Mouse (Mus musculus) granulocyte monocyte progenitor cell, adult 5-6 weeks (primary cell): ENCODE measurements around the gene Olfr1358. TPM values are rescaled to one million over a fixed set of nuclear protein-coding genes. Genes with fewer than 3 reads are reported as not detected.
"Not testable (repeated sequence)": the region's sequence is repeated elsewhere in the genome, so short reads cannot be mapped to it uniquely, and the experiment has no call there.

ENCODE experiments used
- ATAC-seq: replicated peaks from 2 replicates; pipeline ENCODE4 v1.8.0; 2016; ENCODE audit warnings: mild to moderate bottlenecking, moderate TSS enrichment, inconsistent platforms; ENCODE audit not compliant: poor library complexity, severe bottlenecking
- total RNA-seq, 2 experiments: library from RNA; stranded (forward) in 1 of 2; stranded (reverse) in 1 of 2; fragments of 200-712, 200-1000 nt in 1 of 2; fragments of >200 nt in 1 of 2; fragmentation: Nextera tagmentation in 1 of 2; gene quantifications; 2 replicates each; pipeline ENCODE4 v1.2.3; 2014 to 2017

Gene Olfr1358
- total RNA-seq (2014; fragmentation: Nextera tagmentation), result not detected in 2 replicates
- total RNA-seq (2017), result not detected in 2 replicates

- no peak for ATAC-seq
Measured at GRCm38 (mm10) chr10:78517128-78517527, at the start of gene Olfr1358. Gene Olfr1358 (plus strand): TSS chr10:78517428.

GRCm38 (mm10) chr10:78467761-78468310 is 49.4 kb upstream of the Olfr1358 start:
- no peak for ATAC-seq

DNA sequence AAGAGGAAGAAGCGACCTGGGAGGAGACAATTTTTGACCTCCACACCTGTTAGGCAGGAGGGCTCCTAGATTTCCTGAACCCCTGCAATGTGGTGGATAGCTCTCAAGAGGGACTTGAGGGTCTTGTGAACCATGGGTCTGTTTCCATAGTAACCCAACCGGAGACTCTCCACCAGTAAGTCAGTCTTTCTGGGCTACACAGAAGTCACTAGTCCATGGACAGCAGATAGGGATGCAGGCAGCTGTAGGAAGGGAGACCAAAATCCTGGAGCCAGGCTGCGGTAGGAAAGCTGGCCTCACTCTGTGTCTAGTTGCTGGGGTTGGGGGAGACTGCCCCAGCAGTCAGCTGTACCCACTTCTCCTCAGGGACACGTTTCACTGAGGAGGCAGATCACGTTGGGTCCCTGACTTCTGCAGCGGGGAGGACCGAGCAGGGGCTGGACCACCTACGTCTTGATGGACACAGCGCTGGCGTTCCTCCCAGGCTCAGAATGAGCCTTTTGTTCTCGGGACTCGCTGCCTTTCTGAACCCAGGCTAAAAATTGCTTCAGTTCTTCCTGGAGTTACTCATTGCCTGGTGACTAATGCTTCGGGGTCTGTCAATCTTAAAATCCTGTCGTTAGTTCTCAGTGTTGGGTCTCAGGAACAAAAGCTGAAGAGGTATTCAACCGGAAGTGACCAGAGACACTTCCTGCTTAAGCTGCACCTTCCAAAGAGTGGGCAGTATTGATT is 46.5 kb upstream of the Olfr1358 start:
- peak; percentile 56 for ATAC-seq

DNA sequence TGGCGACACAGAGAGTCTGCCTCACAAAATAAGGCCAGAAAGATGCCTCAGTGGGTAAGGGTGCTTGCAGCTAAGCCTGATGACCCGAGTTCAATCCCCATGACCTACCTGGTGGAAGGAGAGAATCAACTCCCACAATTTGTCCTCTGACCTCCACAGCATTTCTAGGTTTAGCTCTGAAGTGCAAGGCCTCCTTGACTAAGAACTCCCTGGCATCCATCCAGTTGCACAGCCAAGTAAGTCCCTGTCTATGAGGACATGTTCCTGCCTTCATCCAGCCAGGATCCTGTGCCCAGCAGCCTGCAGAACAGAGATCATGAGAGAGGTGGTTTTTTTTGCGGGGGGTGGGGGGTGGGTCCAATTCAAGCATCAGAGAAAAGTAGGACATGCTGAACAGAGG is 45.2 kb upstream of the Olfr1358 start:
- no peak for ATAC-seq

- no peak for ATAC-seq
Measured at GRCm38 (mm10) chr10:78473434-78473833, 43.8 kb upstream of the Olfr1358 start.

DNA sequence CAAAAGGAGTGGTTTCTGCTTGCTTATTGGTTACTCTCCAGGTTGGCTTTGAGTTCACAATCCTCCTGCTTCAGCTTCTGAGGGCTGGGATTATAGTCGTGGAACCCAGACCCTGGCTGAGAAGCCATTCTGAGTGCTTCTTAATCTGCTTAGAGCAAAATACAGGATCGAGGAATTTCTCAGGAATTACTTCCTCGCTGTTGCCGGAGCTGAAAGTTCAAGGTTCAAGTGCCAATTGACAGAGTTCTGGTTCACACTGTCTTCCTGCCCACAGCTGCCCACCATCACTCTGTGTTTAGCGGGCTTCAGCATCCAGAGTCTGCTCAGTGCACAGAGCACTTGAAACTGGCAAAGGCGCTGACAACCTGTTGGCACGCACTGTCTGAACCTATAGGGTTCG is 42.5 kb upstream of the Olfr1358 start:
- no peak for ATAC-seq

GRCm38 (mm10) chr10:78476821-78477220 is 40.4 kb upstream of the Olfr1358 start:
- peak; percentile 90 for ATAC-seq

- peak; percentile 44 for ATAC-seq
Measured at GRCm38 (mm10) chr10:78480954-78481927, 36.0 kb upstream of the Olfr1358 start.

DNA sequence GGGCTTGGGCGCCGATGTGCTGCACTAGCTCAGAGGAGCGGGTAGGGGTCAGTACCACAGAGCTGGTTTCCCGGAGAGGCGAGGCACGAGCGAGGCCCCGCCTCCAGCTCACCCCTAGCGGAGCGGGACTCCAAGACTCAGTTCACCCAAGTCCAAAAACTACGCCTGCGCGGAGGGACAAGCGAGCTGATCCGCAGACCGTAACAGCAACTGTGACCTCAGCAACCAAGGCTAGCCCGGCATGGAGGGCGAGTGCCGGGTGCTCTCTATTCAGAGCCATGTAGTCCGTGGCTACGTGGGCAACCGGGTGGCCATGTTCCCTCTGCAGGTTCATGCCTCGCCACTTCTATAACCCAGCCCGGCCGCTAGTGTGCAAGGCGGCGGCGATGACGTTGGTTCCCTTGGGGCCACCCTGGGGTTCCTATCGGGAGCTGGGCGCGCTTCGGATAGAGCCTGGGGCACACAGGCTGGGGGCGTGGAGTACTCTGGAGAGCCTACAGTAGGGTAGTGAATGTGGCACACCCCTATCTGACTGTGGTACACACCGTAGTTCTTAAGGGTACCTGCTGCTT is 35.2 kb upstream of the Olfr1358 start:
- peak; percentile 81 for ATAC-seq

GRCm38 (mm10) chr10:78485369-78485768 is 31.9 kb upstream of the Olfr1358 start:
- not testable (repeated sequence) for ATAC-seq

- ATAC-seq, result no peak
Measured at GRCm38 (mm10) chr10:78486871-78487270, 30.4 kb upstream of the Olfr1358 start.

DNA sequence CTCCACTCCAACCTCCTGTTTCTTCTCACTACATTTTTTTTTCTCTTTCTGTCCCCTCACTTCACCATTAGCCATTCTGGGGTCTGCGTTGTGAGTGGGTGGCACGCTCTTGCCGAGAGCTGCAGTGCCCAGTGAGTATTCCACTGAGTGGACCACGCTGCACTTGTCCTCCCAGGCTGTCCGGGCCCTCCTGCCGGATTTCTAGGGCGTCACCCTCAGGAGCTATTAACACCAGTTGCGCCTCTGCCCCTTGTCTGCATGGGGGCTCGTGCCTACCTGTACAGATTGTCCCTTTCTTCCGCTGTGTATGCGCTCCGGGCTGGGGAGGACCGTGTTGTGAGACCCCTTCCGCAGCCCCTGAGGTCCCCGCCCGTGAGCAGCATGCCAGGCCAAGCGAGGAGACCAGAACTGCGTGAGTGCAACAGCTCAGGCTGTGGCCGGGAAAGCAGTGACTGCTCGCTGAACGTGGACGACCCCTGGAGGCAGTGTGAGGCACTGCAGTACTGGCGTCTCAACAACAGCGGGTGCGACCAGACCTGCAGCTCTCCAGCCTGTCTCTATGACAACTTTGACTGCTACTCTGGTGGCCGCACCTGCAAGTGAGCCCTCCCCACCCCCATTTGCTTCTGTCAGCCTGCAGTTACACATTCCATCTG is 29.7 kb upstream of the Olfr1358 start:
- peak; percentile 97 for ATAC-seq

DNA sequence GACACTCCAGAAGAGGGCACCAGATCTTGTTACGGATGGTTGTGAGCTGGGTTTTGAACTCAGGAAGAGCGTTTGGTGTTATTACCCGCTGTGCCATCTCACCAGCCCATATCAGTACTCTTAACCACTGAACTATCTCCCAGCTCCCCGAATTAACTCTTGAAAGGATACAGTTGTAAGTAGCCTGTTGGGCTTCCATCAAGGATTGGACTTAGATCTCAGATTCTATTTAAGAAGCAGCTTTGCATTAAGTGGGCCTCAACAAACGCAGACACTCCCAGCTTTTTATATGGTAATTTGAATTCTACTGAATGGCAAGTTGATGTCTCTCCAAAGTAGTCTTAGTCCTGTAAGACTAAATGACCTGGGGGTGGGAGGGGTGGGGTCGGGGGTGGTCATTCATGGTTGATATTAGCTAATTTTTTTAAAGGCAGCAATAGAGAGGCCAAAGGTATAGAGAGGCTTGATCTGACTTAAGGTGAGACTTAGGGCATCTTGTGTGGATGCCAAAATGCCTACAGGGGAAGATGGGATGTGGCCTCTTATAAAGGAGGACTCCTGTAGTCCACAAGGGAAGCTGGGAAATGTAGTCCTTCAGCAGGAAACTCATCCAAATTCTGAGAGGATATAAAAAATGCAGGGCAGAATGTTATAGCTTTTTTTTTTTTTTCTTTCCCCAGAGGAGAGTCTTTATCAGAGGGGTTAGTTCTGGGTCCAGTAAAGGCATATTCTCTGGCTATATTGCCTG is 14.1 kb upstream of the Olfr1358 start:
- ATAC-seq, result no peak

- no peak for ATAC-seq
Measured at GRCm38 (mm10) chr10:78519792-78520191, 2.6 kb downstream of the Olfr1358 start.

GRCm38 (mm10) chr10:78520260-78521005 is 3.2 kb downstream of the Olfr1358 start:
- peak; percentile 85 for ATAC-seq

DNA sequence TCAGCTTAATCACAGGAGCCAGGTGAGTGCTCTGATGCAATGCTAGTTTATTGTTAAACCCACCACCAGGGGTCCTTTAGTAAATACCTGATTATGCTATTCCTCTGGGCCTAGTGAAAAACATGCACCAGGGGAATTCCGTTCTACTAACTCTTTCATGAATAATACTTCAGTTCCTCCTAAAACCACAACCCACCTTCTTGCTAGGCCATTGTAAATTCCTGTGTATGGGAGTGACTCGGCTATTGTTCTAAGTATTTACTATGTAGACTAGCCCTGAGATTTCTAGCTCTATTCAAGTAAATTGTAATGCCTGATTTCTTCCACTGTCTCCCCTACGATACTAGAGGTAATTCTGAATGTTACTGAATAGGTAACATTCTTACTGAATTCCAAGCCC is 7.8 kb downstream of the Olfr1358 start:
- ATAC-seq, result not testable (repeated sequence)

- no peak for ATAC-seq
Measured at GRCm38 (mm10) chr10:78525511-78525910, 8.3 kb downstream of the Olfr1358 start.

DNA sequence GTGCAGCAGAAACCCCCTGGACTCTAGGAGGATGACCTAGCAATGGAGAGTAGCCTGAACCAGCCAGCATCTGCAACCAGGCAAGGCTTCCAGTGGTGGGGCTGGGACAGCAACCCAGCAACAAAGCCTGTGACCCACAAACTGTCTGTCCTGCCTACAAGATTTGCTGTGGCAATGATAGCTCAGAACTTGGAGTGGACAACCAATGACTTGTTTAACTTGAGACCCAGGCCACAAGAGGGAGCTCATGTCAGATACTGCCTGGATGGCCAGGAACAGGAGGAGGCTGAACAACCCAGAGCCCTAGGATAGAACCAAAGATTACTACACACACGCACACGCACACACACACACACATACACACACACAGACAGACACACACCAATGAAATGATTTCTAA is 23.7 kb downstream of the Olfr1358 start:
- peak; percentile 40; the same call in 1 of the 2 replicates for ATAC-seq

DNA sequence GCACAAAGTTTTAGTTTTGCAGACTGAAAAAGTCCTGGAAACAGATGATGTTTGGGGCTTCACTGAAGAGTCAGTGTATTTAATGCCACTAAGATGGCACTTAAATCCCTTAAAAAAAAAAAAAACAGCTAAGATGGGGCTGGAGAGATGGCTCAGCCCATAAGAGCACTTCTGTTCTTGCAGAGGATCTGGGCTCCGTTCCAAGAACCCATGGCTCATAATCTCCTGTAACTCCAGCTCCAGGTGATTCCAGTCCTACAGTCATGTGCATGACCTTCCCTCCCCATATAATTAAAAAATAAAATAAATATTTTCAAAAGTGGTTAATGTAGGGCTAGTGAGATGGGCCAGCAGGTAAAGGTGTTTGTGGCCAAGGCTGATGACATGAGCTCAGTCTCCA is 47.8 kb downstream of the Olfr1358 start:
- no peak for ATAC-seq
